Mouse (Mus musculus) spleen, postnatal 10 days (tissue): Measurements from ENCODE around the gene Dph7.
"Not testable (repeated sequence)": the region's sequence is repeated elsewhere in the genome, so short reads cannot be mapped to it uniquely, and the experiment has no call there.

Experiments used
- DNase-seq, 2 experiments: peaks; one replicate each; pipeline ENCODE4 v3.0.0; 2021 to 2022; ENCODE audit warnings: low spot score in 2 of 2

The Dph7 gene

DNA sequence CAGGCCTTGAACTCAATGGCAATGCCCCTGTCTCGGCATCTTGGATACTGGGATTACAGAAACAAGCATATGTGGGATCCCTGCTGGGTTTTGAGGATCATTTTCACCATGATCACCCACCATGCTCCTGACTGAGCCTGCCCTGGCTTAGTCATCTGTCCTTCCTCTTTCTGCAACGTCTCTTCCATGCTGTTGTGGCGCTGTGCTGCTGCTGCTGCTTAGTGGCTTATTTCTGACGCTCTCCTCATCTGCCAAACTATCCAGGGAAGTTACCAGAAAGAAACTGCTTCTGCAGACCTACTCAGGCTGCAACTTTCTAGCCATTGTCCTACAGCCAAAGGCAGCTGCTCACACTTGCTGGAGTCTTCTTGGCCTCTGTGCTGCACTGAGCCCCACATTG lies 8.2 kb downstream of the Dph7 start:
- no peak for DNase-seq

DNA sequence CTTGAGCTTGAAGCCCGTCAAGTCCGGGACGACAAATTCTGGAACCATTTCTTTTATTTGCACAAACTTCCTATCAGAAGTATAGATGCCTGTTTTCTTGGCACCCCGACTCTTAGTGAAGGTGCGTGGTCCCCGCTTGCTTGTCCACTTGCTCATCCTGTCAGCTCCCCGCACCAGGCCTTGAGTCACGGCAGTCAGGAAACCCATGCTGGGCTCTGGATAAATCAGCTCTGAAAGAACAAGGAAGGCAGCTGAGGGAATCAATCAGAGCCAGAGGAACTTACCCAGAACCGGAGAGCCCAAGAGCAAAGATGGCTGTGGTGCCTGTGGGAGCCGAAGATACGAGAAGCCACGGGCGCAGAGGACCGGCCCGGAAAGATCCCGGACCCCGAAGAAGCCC lies 12.3 kb downstream of the Dph7 start:
- DNase-seq = not testable (repeated sequence)

DNA sequence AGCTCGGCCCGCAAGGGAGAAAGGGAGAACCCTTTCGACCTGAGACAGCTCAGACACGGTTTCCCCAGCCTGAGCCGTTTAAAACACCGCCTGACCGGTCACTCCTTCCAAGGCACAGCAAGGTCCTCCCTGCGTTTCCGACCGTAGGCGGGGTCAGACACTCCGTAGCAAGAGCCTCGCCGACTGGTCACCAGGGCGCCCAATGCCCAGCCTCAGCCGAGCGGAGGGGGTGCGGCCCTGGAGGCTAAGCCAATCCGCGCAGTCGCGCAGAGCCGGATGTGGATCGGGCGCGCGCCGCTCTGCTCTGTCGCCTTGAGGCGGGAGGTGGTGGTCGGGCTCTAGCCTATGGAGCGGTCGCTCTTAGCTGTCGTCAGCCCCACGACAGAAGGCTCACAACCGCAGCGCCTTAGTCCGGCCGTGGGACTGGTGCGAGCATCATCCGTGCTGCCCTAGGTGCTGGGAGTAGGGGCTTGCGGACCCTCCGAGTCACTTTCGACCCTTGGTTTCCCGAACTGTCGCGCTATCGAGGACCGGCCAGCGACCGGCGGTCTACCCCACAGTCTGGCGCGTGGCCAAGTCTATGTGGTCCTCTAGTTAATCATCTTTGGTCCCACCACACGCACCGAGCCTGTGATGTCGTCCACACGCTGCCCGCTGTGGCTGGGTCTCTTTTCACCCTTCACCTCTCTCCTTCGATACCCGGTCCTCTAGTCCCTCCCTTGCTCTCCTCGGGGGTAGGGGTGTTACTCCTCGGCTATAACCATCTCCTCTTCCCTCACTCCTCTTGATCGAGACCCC lies 12.9 kb downstream of the Dph7 start, which contains the start of gene Mrpl41:
Gene Mrpl41 (minus strand): TSS at position 193 of the 798 bp plus-strand sequence.
- peak; percentile 85 to 97 for DNase-seq

DNA sequence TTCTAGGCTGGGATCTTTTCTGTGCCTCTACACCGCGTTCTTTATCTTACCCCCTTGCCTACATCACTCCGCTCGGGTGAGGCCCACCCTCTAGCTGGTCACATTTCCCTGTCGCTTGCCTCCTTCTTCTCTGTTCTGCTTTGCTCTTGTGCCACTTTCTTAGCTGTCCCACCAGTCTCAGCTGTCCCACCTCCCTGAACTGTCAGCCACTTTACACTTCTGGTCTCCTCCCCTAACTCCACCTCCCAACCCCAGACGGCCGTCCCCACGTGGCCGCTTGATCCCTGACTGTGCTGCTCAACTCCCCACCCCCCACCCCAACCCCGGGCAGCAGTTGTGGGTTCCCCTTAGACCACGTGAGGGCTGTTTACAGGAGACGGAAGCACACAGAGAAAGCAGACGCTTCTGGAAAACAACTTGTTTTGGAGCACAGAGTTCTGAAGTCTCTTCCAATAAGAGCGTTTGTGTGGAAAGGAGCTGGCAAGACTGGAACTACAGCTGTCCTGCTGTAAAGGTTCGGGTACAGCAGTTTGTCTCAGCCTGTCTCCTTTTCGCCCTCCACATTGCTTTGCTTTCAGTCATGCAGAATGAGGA lies 13.6 kb downstream of the Dph7 start, which contains the start of gene Pnpla7:
Gene Pnpla7 (plus strand): TSS at position 330 of the 594 bp plus-strand sequence.
- DNase-seq = peak; percentile 60 to 85

DNA sequence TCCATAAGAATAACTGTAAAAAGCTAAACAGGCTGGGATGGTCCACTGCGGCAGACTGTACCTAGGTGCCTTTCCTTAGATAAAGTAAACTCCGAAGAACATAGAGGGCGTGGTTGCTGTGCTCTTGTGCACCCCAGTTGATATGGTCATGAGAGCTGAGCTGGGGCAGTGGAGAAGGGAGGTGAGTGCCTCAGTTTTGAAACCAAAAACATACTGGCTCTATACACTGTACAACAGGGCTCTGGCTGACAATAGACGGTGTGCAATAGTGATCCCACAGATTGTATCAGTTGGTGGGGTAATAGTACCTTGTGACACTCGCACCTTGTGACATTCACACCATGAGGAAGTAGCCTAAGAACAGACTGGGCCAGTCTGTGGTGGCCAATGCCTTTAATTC lies 14.8 kb downstream of the Dph7 start:
- DNase-seq = peak; percentile 51 to 52

DNA sequence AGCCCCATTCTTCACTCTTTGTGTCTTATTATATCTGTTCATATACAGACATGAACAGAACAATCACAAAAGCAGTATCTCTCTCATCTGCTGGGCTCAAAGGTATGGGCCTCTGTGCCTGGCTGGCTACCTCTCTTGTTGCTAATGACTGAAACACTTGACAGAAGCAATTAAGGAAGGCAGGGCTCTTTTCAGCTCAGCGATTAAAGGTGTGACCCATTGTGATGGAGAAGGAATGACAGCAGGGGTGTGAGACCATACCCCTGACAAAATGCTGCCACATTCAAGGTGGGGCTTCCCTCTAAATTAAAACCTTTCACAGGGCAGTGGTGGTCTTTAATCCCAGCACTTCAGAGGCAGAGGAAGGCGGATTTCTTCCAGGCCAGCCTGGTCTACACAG lies 25.6 kb downstream of the Dph7 start:
- DNase-seq = no peak

DNA sequence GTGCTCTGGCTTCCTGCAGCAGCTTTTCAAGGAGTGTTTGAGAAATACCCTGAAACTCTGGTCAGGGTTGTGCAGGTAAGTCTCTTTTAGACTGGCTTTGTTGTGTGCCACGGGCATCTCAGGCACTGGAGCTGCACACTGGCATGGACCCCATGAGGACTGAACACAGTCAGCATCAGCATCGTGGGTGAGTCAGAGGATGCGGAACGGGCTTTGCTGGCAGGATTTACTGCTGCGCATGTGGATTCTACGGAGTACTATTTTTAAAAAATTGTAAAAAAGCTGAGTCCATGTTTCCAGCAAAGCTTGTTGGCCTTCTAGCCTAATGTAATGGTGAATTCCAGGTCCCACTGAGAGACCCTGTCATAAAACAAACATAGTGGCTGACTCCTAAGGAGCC lies 33.1 kb downstream of the Dph7 start:
- DNase-seq = no peak

DNA sequence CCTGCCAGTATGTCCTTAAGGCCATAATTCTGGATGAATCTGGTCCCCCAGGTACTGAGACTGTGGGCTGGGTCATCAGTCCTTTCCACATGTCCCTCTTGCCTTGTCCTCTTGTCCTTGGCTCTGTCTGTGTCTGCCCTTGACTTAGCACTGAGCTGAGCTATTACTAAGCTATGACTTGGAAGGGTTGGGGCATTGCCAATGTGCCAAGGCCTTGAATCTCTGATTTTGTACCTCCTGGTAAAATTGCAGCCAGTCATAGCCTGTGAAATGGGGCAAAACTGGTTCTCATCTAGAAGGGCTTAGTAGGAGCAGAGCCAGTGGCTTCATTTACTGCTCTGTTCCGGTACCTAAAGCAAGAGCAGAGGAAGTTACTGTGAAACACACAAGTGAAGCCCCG lies 34.3 kb downstream of the Dph7 start:
- no peak for DNase-seq

DNA sequence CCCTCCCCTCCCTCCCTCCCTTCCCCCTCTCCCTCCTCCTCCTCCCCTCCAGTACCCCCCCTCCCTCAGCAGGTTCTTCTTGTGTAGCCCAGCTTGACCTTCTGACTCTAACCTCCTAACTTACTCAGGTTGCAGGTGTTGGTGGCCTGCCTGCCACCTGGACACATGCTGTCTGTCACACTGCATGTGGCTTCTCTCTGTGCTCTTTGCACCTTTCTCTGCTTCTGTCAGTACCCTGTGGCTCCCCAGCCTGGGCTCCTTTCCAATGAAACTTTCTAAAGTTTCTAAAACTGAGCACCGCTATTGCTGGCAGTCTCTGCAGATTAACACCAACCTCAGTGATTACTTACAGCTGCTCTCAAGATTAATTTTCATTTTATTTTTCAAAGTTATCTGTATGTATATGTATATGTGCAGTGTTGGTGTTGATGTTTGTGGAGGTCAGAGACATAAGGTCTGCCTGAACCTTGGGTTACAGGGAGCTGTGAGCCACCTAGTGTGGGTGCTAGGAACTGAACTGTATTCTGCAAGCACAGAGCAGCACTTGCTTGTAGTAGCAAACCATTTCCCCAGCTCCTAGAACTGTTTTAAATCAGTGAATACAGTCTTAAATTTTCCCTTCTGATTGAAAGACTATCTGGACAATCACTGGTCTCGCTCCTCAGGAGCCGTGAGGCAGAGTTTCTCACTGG lies 38.5 kb downstream of the Dph7 start:
- peak in 1 of 2 experiments; percentile 58 for DNase-seq

DNA sequence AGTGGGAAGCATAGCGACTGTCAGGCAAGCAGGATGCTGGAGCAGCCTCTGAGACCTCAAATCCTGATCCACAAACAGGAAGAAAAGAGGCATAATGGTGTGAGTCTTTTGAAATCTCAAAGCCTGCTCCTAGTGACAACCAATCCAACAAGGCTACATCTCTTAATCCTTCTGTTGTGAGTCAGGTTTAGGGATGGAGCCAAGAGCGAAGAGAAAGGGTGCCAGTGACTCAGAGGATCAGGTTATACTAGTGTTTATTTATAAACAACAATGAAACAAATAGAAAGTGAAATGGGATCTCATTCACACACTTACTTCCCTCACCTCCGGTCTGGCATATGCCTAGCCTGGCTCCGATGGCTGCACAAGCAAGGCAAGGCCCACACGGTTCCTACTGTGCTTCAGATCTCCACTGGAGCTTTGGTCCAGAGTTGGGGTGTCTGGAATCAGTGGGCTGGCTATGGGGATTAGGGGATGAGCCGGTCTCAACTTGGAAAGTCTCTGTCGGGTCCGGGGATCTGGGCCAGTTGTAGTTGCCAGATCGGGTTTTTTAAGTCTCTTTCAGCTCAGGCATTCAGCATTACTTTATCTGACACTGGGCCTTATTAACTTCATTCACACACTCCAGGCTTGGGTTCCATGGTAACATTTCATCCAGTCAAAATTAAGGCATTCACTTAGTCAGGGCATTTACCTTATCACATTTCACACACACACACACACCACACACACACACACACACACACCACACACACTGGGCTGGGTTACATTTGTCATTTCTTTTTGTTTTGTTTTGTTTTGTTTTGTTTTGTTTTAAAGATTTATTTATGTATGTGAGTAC lies 42.0 kb downstream of the Dph7 start:
- no peak for DNase-seq

DNA sequence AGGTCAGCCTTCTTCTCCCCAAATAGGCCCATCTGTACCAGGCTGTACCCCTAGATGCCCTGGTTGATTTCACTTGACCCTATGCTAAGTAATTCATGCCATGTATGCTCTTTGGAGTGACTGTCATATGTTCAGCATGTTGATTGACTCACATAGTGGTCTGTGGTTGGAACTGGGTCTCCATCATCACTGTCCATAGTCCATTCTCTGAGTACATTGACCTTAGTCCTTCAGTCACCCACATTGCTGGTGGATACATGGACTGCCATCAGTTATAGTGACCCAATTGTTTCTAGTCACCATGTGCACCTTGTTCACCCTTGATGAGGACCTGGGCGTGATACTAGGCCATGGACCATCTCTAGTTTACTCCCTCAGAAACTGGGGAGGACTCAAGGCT lies 44.6 kb downstream of the Dph7 start:
- no peak for DNase-seq

DNA sequence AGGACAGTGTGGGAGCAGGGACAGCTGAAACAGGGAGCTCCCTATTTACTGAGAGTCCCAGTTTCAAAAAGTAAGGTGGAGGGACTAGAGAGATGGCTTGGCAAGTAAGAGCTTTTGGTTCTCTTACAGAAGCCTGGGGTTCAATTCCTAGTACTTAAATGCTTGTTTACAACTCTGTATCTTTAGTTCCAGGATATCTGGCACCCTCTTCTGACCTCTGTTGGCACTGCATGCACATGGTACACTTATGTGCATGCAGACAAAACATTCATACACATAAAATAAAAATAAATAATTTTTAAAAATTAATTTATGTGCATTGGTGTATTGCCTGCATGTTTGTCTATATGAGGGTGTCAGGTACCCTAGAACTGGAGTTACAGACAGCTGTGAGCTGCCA lies 46.0 kb downstream of the Dph7 start:
- peak in 1 of 2 experiments; percentile 48 for DNase-seq
